Mouse (Mus musculus): ENCODE data around the gene Nr2f1.

DNA sequence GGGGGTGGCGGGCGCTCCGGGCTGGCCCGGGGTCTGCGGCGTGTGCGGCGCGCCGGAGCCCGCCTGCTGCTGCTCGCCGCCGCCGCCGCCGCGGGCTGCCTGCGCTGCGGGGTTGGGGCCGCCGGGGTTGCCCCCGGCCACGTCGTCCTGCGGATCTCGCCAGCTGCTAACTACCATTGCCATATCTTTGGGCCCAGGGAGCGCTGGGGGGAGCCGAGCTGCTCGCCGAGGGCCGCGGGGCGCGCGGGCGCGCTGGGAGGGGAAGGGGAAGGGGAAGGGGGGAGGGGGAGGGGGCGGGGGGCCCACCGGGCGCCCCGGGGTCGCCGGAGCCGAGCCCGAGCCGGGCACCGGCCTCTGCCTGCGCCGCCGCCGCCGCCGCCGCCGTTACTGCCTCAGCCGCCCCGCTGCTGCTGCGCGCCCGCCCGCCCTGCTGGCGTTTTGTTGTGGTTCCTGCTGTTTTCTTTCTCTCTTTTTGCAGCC lies 1.1 kb downstream of the Nr2f1 start:
- TF ChIP-seq POLR2A (IDR thresholded peaks at IDR 0.05; ENCODE audit: low read depth, low read length) (no peak), CTCF (conservative IDR thresholded peaks at IDR 0.05; ENCODE audit: insufficient read depth, insufficient read length, low read depth, low read length) (no peak)

All from kidney, adult 2 months (tissue).